In the genomic region with DNA sequence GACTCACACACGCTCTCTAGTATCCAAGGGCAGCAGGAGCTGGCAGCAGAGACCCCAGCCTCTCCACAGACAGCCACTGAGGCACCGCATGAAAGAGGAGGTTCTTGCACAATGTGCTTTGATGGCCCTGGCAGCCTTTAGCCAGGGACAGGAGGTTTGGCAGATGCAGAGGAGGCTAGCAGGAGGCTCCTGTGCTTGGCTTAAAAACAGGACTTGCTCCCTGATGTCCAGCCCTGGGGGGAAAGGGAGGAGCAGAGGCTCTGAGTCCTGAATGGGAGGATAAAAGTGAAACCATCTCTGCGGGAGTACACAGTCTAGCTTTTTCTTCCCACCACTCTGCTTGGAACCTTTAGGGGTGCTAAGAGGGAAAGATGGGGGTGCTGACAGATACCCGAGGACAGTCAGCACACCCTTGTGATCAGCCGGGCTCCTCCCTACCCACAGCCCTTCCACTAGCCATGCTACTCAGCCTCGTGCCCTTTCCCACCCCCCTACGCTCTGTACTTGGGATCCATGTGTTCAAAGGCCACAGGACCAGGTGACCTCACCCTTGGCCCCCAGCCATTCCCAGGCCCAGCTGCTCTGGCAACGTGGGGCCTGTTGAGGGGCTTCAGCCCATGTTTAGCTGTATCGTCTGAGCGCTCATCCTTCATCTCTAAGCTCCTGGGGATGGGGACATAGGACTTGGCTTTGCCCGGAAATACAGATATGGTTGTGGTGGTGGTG, we compare ENCODE assay signal across 8 mouse cellular contexts. TPM values are rescaled to one million over a fixed set of nuclear protein-coding genes. Genes with fewer than 3 reads are reported as not detected.
DNase-seq lines count a peak whose midpoint lies in the region; ATAC-seq and TF ChIP-seq lines count a peak whose summit lies in the region.

No protein-coding gene starts in this region.

- intact Hi-C loops in left cerebral cortex, postnatal 36 days (cut with DNase I) = no loop called here

- no peak for TF ChIP-seq CTCF in kidney, adult 2 months (conservative IDR thresholded peaks at IDR 0.05; ENCODE audit: insufficient read depth, insufficient read length, low read depth, low read length)
- no peak for TF ChIP-seq CTCF in stomach, postnatal 0 days (IDR thresholded peaks at IDR 0.05; ENCODE audit: low read depth)

- H3K36me3 ChIP-seq in midbrain, embryonic 12.5 days = peaks cover 15% of the 10 kb centered on the region
- no peaks in the 10 kb centered on the region; the same call in 1 of the 2 replicates for H3K36me3 ChIP-seq in midbrain, embryonic 16.5 days (ENCODE audit: control insufficient read depth, insufficient read depth, low read length)
- no peaks in the 10 kb centered on the region for H3K36me3 ChIP-seq in kidney, adult 2 months (ENCODE audit: control insufficient read depth, insufficient read depth, low read length)
- no peaks in the 10 kb centered on the region; the same call in 1 of the 2 replicates for H3K36me3 ChIP-seq in stomach, postnatal 0 days (ENCODE audit: control insufficient read depth, insufficient read depth, low read length)

- H3K4me1 ChIP-seq in midbrain, embryonic 12.5 days = peaks cover 34% of the 10 kb centered on the region
- peaks cover 20% of the 10 kb centered on the region for H3K4me1 ChIP-seq in midbrain, embryonic 16.5 days (ENCODE audit: control insufficient read depth, insufficient read depth, low read length)
- H3K4me1 ChIP-seq in kidney, adult 2 months (ENCODE audit: control insufficient read depth, insufficient read depth, low read length) = peaks cover 64% of the 10 kb centered on the region
- peaks cover 2% of the 10 kb centered on the region; the same call in 1 of the 2 replicates for H3K4me1 ChIP-seq in stomach, postnatal 0 days (replicated peaks; ENCODE audit: control insufficient read depth, insufficient read depth)

- H3K27ac ChIP-seq in midbrain, embryonic 12.5 days (replicated peaks) = no peak overlapping the region
- H3K27ac ChIP-seq in midbrain, embryonic 16.5 days (ENCODE audit: low read length) = no peak overlapping the region
- H3K27ac ChIP-seq in kidney, adult 2 months (ENCODE audit: insufficient read depth, low read depth, low read length) = no peak overlapping the region
- 0 out of 2 replicates have a peak overlapping the region, but pooled peaks have one; percentile 35 for H3K27ac ChIP-seq in stomach, postnatal 0 days (replicated peaks)

- H3K9me3 ChIP-seq in midbrain, embryonic 12.5 days = no peaks in the 10 kb centered on the region
- H3K9me3 ChIP-seq in midbrain, embryonic 16.5 days (replicated peaks; ENCODE audit: control insufficient read depth, low read length, poor library complexity, severe bottlenecking) = no peaks in the 10 kb centered on the region
- H3K9me3 ChIP-seq in stomach, postnatal 0 days (ENCODE audit: control insufficient read depth, low read length) = no peaks in the 10 kb centered on the region

- H3K4me3 ChIP-seq in midbrain, embryonic 12.5 days = no peak overlapping the region
- H3K4me3 ChIP-seq in midbrain, embryonic 16.5 days (ENCODE audit: low read depth, low read length) = no peak overlapping the region
- no peak overlapping the region for H3K4me3 ChIP-seq in kidney, adult 2 months (ENCODE audit: insufficient read depth, low read depth, low read length)
- no peak overlapping the region for H3K4me3 ChIP-seq in stomach, postnatal 0 days (ENCODE audit: low read depth, low read length)

- WGBS in midbrain, embryonic 12.5 days = 55% methylated on average over 11 of the region's 11 CpGs
- WGBS in midbrain, embryonic 16.5 days = 51% methylated on average over 11 of the region's 11 CpGs
- 50% methylated on average over 11 of the region's 11 CpGs for WGBS in kidney, adult 2 months
- WGBS in stomach, postnatal 0 days = 44% methylated on average over 11 of the region's 11 CpGs

- H3K4me2 ChIP-seq in midbrain, embryonic 12.5 days (replicated peaks) = no peak overlapping the region
- H3K4me2 ChIP-seq in midbrain, embryonic 16.5 days (ENCODE audit: low read length) = no peak overlapping the region
- H3K4me2 ChIP-seq in stomach, postnatal 0 days (replicated peaks; ENCODE audit: low read depth) = peak overlapping the region; percentile 36; the same call in 1 of the 2 replicates

- ATAC-seq in midbrain, embryonic 12.5 days (ENCODE audit: low FRiP score, low read depth) = no peak
- no peak for ATAC-seq in midbrain, embryonic 16.5 days
- ATAC-seq in stomach, postnatal 0 days (ENCODE audit: low FRiP score, low TSS enrichment) = no peak

- TF ChIP-seq EP300 in stomach, postnatal 0 days (optimal IDR thresholded peaks at IDR 0.05) = no peak

- DNase-seq in adrenal gland, adult 2 months = peak; percentile 64
- no peak for DNase-seq in adrenal gland, postnatal 25 days
- peak; percentile 80 for DNase-seq in kidney, adult 2 months
- DNase-seq in stomach, postnatal 0 days (ENCODE audit: low spot score) = no peak
- DNase-seq in left cerebral cortex, postnatal 36 days (ENCODE audit: low spot score in 2 of 2) = no peak
- DNase-seq in left cerebral cortex, adult 9 months (ENCODE audit: low spot score in 2 of 2) = no peak

- no peaks in the 10 kb centered on the region for H3K27me3 ChIP-seq in midbrain, embryonic 12.5 days
- H3K27me3 ChIP-seq in midbrain, embryonic 16.5 days (ENCODE audit: control insufficient read depth, insufficient read depth, low read depth, low read length) = no peaks in the 10 kb centered on the region
- H3K27me3 ChIP-seq in kidney, adult 2 months (replicated peaks; ENCODE audit: control insufficient read depth, insufficient read depth, low read length) = no peaks in the 10 kb centered on the region
- no peaks in the 10 kb centered on the region for H3K27me3 ChIP-seq in stomach, postnatal 0 days (ENCODE audit: control insufficient read depth, insufficient read depth, low read length)

- H3K9ac ChIP-seq in midbrain, embryonic 12.5 days (replicated peaks) = 0 out of 2 replicates have a peak overlapping the region, but pooled peaks have one; percentile 17
- H3K9ac ChIP-seq in midbrain, embryonic 16.5 days (ENCODE audit: low read depth, low read length) = no peak overlapping the region
- peak overlapping the region; percentile 41; the same call in 1 of the 2 replicates for H3K9ac ChIP-seq in stomach, postnatal 0 days (ENCODE audit: low read length)

- TF ChIP-seq POLR2A in kidney, adult 2 months (IDR thresholded peaks at IDR 0.05; ENCODE audit: low read depth, low read length) = no peak

RNA-seq across cellular contexts. Expression of a gene that starts 12.6 kb away (rescaled TPM):
- 10 to 100 TPM in 1 of 2 experiments, 1 to 10 TPM in 1; 7.8 to 15.7 TPM for total RNA-seq in adrenal gland, adult 2 months (2021)
- polyA plus RNA-seq in adrenal gland, adult 2 months (2012; rRNA removed) = 21.6 and 22.0 TPM in 2 replicates
- 12.6 and 19.1 TPM in 2 replicates for total RNA-seq in adrenal gland, postnatal 25 days (2021)
- 14.5 and 19.5 TPM in 2 replicates for polyA plus RNA-seq in midbrain, embryonic 12.5 days (2016; fragmentation: Nextera tagmentation; extraction: Ambion mirVana)
- 4.6 and 4.7 TPM in 2 replicates for polyA plus RNA-seq in midbrain, embryonic 16.5 days (2015; fragmentation: Nextera tagmentation; extraction: Ambion mirVana)
- 7.4 and 8.0 TPM in 2 replicates for polyA plus RNA-seq in kidney, adult 2 months (2012; rRNA removed)
- 13.6 and 14.2 TPM in 2 replicates for polyA plus RNA-seq in stomach, postnatal 0 days (2015; fragmentation: Nextera tagmentation; extraction: Ambion mirVana)
- total RNA-seq in left cerebral cortex, postnatal 36 days (2021) = 1 to 10 TPM; 1.5 to 2.0 TPM

RNA-seq across cellular contexts. Expression of a gene that starts 13.5 kb away (rescaled TPM):
- total RNA-seq in adrenal gland, adult 2 months (2021) = 10 to 100 TPM; 36.5 to 46.0 TPM
- 59.5 and 60.3 TPM in 2 replicates for polyA plus RNA-seq in adrenal gland, adult 2 months (2012; rRNA removed)
- 42.6 and 54.4 TPM in 2 replicates for total RNA-seq in adrenal gland, postnatal 25 days (2021)
- polyA plus RNA-seq in midbrain, embryonic 12.5 days (2016; fragmentation: Nextera tagmentation; extraction: Ambion mirVana) = 6.4 and 6.7 TPM in 2 replicates
- polyA plus RNA-seq in midbrain, embryonic 16.5 days (2015; fragmentation: Nextera tagmentation; extraction: Ambion mirVana) = 6.4 and 6.9 TPM in 2 replicates
- 17.5 and 19.9 TPM in 2 replicates for polyA plus RNA-seq in kidney, adult 2 months (2012; rRNA removed)
- 3.7 and 3.8 TPM in 2 replicates for polyA plus RNA-seq in stomach, postnatal 0 days (2015; fragmentation: Nextera tagmentation; extraction: Ambion mirVana)
- 10 to 100 TPM; 40.4 to 45.0 TPM for total RNA-seq in left cerebral cortex, postnatal 36 days (2021)

RNA-seq across cellular contexts. Expression of a gene that starts 52.0 kb away (rescaled TPM):
- total RNA-seq in adrenal gland, adult 2 months (2021) = 100 to 1,000 TPM; 245 to 355 TPM
- 205 and 242 TPM in 2 replicates for polyA plus RNA-seq in adrenal gland, adult 2 months (2012; rRNA removed)
- 342 and 470 TPM in 2 replicates for total RNA-seq in adrenal gland, postnatal 25 days (2021)
- polyA plus RNA-seq in midbrain, embryonic 12.5 days (2016; fragmentation: Nextera tagmentation; extraction: Ambion mirVana) = 49.0 and 55.2 TPM in 2 replicates
- 38.6 and 46.3 TPM in 2 replicates for polyA plus RNA-seq in midbrain, embryonic 16.5 days (2015; fragmentation: Nextera tagmentation; extraction: Ambion mirVana)
- polyA plus RNA-seq in kidney, adult 2 months (2012; rRNA removed) = 215 and 219 TPM in 2 replicates
- polyA plus RNA-seq in stomach, postnatal 0 days (2015; fragmentation: Nextera tagmentation; extraction: Ambion mirVana) = 30.9 and 35.9 TPM in 2 replicates
- total RNA-seq in left cerebral cortex, postnatal 36 days (2021) = 10 to 100 TPM; 58.2 to 73.7 TPM

Comparison
In these comparisons a context has a peak if more than half of its experiments do, and no peak if none do; other contexts are left out.
1. DNase-seq: peak in adrenal gland, adult 2 months (single experiment) and kidney, adult 2 months (single experiment); none in adrenal gland, postnatal 25 days (single experiment), stomach, postnatal 0 days (single experiment), left cerebral cortex, postnatal 36 days (0 of 2) and left cerebral cortex, adult 9 months (0 of 2).